Mouse (Mus musculus): Measurements from ENCODE around the gene Rbck1. TPM values are rescaled to one million over a fixed set of nuclear protein-coding genes. Genes with fewer than 3 reads are reported as not detected.

Gene Rbck1
- polyA plus RNA-seq (2012; rRNA removed), result 335 and 401 TPM in 2 replicates

GRCm38 (mm10) chr2:152332101-152332825 lies at the start of gene Rbck1:
TSS of gene Rbck1 (minus strand) at chr2:152332653.

GRCm38 (mm10) chr2:152376345-152376741 lies 43.9 kb upstream of the Rbck1 start, which contains the start of gene Nrsn2:
TSS of gene Nrsn2 (minus strand) at chr2:152376638.

DNA sequence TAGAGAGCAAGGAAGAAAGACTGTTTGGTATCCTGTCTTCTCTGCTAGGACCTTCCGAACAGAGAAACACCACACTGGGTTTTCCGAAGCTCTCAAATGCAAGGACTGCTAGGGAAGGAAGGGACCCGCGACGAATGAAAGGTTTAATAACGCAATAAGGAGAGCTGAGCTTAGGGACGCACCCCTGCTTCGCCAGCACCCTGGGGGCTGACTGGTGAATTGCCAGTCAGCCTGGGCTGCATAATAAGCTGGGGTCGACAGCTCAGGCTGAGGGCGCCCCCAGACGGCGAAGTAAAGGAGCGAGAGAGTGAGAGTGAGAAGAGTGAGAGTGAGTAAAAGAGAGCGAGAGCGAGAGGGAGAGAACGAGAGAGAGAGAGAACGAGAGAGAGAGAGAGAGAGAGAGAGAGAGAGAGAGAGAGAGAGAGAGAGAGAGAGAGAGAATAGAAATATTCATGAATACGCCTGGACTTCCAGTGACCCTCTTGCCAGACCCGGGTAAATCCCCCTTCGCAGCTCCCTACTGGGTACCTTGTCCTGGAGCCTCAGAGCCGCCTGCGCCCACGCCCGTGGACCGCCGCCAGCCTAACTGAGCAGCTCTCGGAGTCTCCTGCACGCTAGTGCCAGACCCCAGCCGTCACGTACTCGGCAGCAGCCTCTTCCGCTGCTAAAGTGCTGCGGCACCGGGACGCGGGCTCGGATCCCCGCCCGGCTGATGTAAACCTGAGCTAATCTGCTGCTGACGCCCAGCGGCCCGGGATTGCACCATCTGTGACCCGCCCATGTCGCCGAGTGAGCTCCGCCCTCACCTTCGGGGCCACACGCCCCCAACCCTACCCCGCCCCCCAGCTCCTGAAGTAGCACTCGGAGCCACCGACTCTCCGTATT lies 11.1 kb upstream of the Rbck1 start, which contains the start of gene Trib3:
TSS of gene Trib3 (minus strand) at position 704 of the 885 bp plus-strand sequence.

GRCm38 (mm10) chr2:152293727-152294475 lies 38.6 kb downstream of the Rbck1 start, which contains the start of gene Tbc1d20:
TSS of gene Tbc1d20 (plus strand) at chr2:152293828.

Other genes with a start within 250 kb of the Rbck1 start
- 76.5 and 90.4 TPM in 2 replicates for gene Srxn1, start 227.1 kb downstream of the Rbck1 start, polyA plus RNA-seq (2012; rRNA removed)
- gene Tcf15, start 189.1 kb downstream of the Rbck1 start, polyA plus RNA-seq (2012; rRNA removed), result 13.4 and 20.7 TPM in 2 replicates
- 12.7 and 14.1 TPM in 2 replicates for gene Csnk2a1, start 105.8 kb downstream of the Rbck1 start, polyA plus RNA-seq (2012; rRNA removed)
- gene Tbc1d20, start 38.8 kb downstream of the Rbck1 start, polyA plus RNA-seq (2012; rRNA removed), result 54.5 and 56.4 TPM in 2 replicates
- gene Trib3, start 11.4 kb upstream of the Rbck1 start, polyA plus RNA-seq (2012; rRNA removed), result 3.9 and 6.1 TPM in 2 replicates
- 0.24 and 0.27 TPM in 2 replicates for gene Nrsn2, start 44.0 kb upstream of the Rbck1 start, polyA plus RNA-seq (2012; rRNA removed)
- 47.1 and 55.3 TPM in 2 replicates for gene Sox12, start 65.4 kb upstream of the Rbck1 start, polyA plus RNA-seq (2012; rRNA removed)
- 10.0 and 11.5 TPM in 2 replicates for gene Zcchc3, start 82.4 kb upstream of the Rbck1 start, polyA plus RNA-seq (2012; rRNA removed)
- 4.9 and 5.1 TPM in 2 replicates for gene 6820408C15Rik, start 82.9 kb upstream of the Rbck1 start, polyA plus RNA-seq (2012; rRNA removed)
- gene Defb23, start 132.0 kb upstream of the Rbck1 start, polyA plus RNA-seq (2012; rRNA removed), result not detected in 2 replicates
- 0.39 TPM in 1 of 2 replicates, not detected in the other for gene Defb20, start 144.4 kb upstream of the Rbck1 start, polyA plus RNA-seq (2012; rRNA removed)
- gene Defb22, start 157.5 kb upstream of the Rbck1 start, polyA plus RNA-seq (2012; rRNA removed), result not detected in 2 replicates
- not detected in 2 replicates for gene Defb26, start 179.0 kb upstream of the Rbck1 start, polyA plus RNA-seq (2012; rRNA removed)
- not detected in 2 replicates for gene Defb28, start 185.6 kb upstream of the Rbck1 start, polyA plus RNA-seq (2012; rRNA removed)
- gene Defb29, start 207.4 kb upstream of the Rbck1 start, polyA plus RNA-seq (2012; rRNA removed), result not detected in 2 replicates
- not detected in 2 replicates for gene Gm17416, start 236.7 kb upstream of the Rbck1 start, polyA plus RNA-seq (2012; rRNA removed)
- not detected in 2 replicates for gene Defb21, start 240.1 kb upstream of the Rbck1 start, polyA plus RNA-seq (2012; rRNA removed)
- 39.7 and 66.9 TPM in 2 replicates for gene Defb19, start 247.7 kb upstream of the Rbck1 start, polyA plus RNA-seq (2012; rRNA removed)